In the genomic region with DNA sequence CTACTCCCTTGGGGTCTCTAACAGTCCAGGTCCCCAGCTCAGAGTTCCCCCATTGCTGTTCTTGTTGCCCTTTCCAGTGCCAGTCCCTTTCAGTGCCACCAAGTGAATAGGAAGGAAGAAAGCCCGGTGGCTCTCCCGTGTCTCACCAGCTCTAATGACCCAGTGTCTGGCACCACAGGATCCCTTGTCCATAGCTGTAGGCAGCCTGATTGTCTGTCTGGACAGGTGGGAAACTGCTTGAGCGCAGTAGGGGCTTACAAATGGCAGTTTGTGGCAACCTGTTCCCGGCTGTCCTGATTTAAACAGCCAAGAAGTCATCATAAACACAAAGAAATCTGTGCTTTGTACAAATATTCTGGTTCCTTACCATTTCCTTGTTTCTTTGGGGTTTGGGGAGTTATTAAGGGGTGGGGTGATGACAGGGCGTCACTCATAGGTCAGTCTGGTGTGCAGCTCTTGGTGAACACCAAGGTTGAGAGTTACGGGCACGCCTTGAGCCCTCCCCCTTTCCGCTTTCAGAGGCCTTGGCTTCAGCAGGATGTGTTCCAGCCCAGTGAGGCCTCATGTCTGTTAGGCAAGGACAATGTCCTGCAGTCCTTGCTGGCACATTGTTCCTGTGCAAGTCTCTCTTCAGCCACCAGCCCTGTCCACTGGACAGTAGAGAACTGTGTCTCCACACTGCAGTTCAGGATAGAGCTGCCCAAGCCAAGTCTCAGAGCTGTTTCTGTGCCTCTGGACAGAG, we compare ENCODE assay signal across 8 mouse cellular contexts.
A peak's percentile ranks its signal among the peaks of the same experiment; 100 is the strongest.
DNase-seq lines count a peak whose midpoint lies in the region; ATAC-seq and TF ChIP-seq lines count a peak whose summit lies in the region.

No protein-coding gene starts in this region.

- TF ChIP-seq CTCF in forebrain, postnatal 0 days (IDR thresholded peaks at IDR 0.05; ENCODE audit: low read depth), result no peak

- no peak overlapping the region for H3K4me3 ChIP-seq in forebrain, embryonic 11.5 days (ENCODE audit: low read depth, low read length)
- H3K4me3 ChIP-seq in forebrain, postnatal 0 days (ENCODE audit: low read depth, low read length), result no peak overlapping the region
- no peak overlapping the region for H3K4me3 ChIP-seq in hindbrain, embryonic 12.5 days
- no peak overlapping the region for H3K4me3 ChIP-seq in limb, embryonic 13.5 days

- no peak for DNase-seq in forebrain, embryonic 11.5 days (ENCODE audit: low spot score)
- no peak for DNase-seq in forebrain, postnatal 0 days
- DNase-seq in cerebellum, postnatal 14 days, result peak; percentile 57 to 68
- no peak for DNase-seq in frontal cortex, postnatal 10 days (ENCODE audit: low spot score in 2 of 2)

- no peaks in the 10 kb centered on the region for H3K36me3 ChIP-seq in forebrain, embryonic 11.5 days (ENCODE audit: control insufficient read depth, insufficient read depth, low read length)
- no peaks in the 10 kb centered on the region for H3K36me3 ChIP-seq in forebrain, postnatal 0 days (ENCODE audit: insufficient read depth)
- H3K36me3 ChIP-seq in hindbrain, embryonic 12.5 days, result 0 out of 2 replicates have a peak, but pooled peaks cover under 1% of the 10 kb centered on the region
- peaks cover 7% of the 10 kb centered on the region for H3K36me3 ChIP-seq in limb, embryonic 13.5 days

- H3K27ac ChIP-seq in forebrain, embryonic 11.5 days (ENCODE audit: low read depth, low read length), result 0 out of 2 replicates have a peak overlapping the region, but pooled peaks have one; percentile 6
- H3K27ac ChIP-seq in forebrain, postnatal 0 days (ENCODE audit: low read depth, low read length), result no peak overlapping the region
- H3K27ac ChIP-seq in hindbrain, embryonic 12.5 days, result peak overlapping the region; percentile 46; the same call in 1 of the 2 replicates
- peak overlapping the region; percentile 39; the same call in 1 of the 2 replicates for H3K27ac ChIP-seq in limb, embryonic 13.5 days

- WGBS in forebrain, embryonic 11.5 days, result 83% methylated on average over 8 of the region's 8 CpGs
- WGBS in forebrain, postnatal 0 days, result 75% methylated on average over 8 of the region's 8 CpGs
- 82% methylated on average over 8 of the region's 8 CpGs for WGBS in hindbrain, embryonic 12.5 days
- 82% methylated on average over 8 of the region's 8 CpGs for WGBS in limb, embryonic 13.5 days

- peaks cover 26% of the 10 kb centered on the region for H3K4me1 ChIP-seq in forebrain, embryonic 11.5 days (replicated peaks; ENCODE audit: control insufficient read depth, insufficient read depth, low read length)
- peaks cover 15% of the 10 kb centered on the region for H3K4me1 ChIP-seq in forebrain, postnatal 0 days (ENCODE audit: insufficient read depth)
- peaks cover 74% of the 10 kb centered on the region for H3K4me1 ChIP-seq in hindbrain, embryonic 12.5 days
- H3K4me1 ChIP-seq in limb, embryonic 13.5 days, result peaks cover 55% of the 10 kb centered on the region

- no peak for ATAC-seq in forebrain, embryonic 11.5 days (replicated peaks; ENCODE audit: low FRiP score)
- no peak for ATAC-seq in forebrain, postnatal 0 days
- no peak for ATAC-seq in hindbrain, embryonic 12.5 days (ENCODE audit: low FRiP score)
- ATAC-seq in limb, embryonic 13.5 days (ENCODE audit: low FRiP score, low read depth), result no peak
- ATAC-seq in monocyte, adult 5-6 weeks (replicated peaks; ENCODE audit: insufficient number of reproducible peaks, low FRiP score, low TSS enrichment, poor library complexity, severe bottlenecking), result 0 out of 2 replicates have a peak, but pooled peaks have one; percentile 9
- ATAC-seq in activated CD4-positive, CD25-positive, alpha-beta regulatory T cell, adult 4 months, result no peak

- H3K4me2 ChIP-seq in forebrain, embryonic 11.5 days (ENCODE audit: low read depth, low read length, severe bottlenecking), result no peak overlapping the region
- H3K4me2 ChIP-seq in forebrain, postnatal 0 days (ENCODE audit: low read depth), result no peak overlapping the region
- H3K4me2 ChIP-seq in hindbrain, embryonic 12.5 days (replicated peaks), result no peak overlapping the region
- no peak overlapping the region for H3K4me2 ChIP-seq in limb, embryonic 13.5 days (replicated peaks)

- no peaks in the 10 kb centered on the region for H3K27me3 ChIP-seq in forebrain, embryonic 11.5 days (ENCODE audit: control insufficient read depth, insufficient read depth, low read length)
- no peaks in the 10 kb centered on the region for H3K27me3 ChIP-seq in forebrain, postnatal 0 days (ENCODE audit: insufficient read depth, low read length)
- H3K27me3 ChIP-seq in hindbrain, embryonic 12.5 days, result no peaks in the 10 kb centered on the region
- no peaks in the 10 kb centered on the region for H3K27me3 ChIP-seq in limb, embryonic 13.5 days

- no peak overlapping the region; the same call in 1 of the 2 replicates for H3K9ac ChIP-seq in forebrain, embryonic 11.5 days (ENCODE audit: low read length)
- no peak overlapping the region for H3K9ac ChIP-seq in forebrain, postnatal 0 days
- no peak overlapping the region for H3K9ac ChIP-seq in hindbrain, embryonic 12.5 days
- 0 out of 2 replicates have a peak overlapping the region, but pooled peaks have one; percentile 1 for H3K9ac ChIP-seq in limb, embryonic 13.5 days

- H3K9me3 ChIP-seq in forebrain, embryonic 11.5 days (ENCODE audit: control insufficient read depth, low read length), result no peaks in the 10 kb centered on the region
- H3K9me3 ChIP-seq in forebrain, postnatal 0 days (ENCODE audit: low read length), result no peaks in the 10 kb centered on the region
- H3K9me3 ChIP-seq in hindbrain, embryonic 12.5 days (replicated peaks), result no peaks in the 10 kb centered on the region
- H3K9me3 ChIP-seq in limb, embryonic 13.5 days, result no peaks in the 10 kb centered on the region

Comparison
In these comparisons a context has a peak if more than half of its experiments do, and no peak if none do; other contexts are left out.
1. DNase-seq: peak in cerebellum, postnatal 14 days (2 of 2); none in forebrain, embryonic 11.5 days (single experiment), forebrain, postnatal 0 days (single experiment) and frontal cortex, postnatal 10 days (0 of 2).